Mouse (Mus musculus) cerebellum, postnatal 14 days (tissue): ENCODE measurements at regions not wholly inside any gene's neighbourhood (a gene's known extent, or its start where the extent isn't known, plus 50 kb on each side); places are given as distances from the start of the nearest gene placed in this dataset.
A peak's percentile ranks its signal among the peaks of the same experiment; 100 is the strongest.

Experiments
- DNase-seq, 2 experiments: peaks; one replicate each; pipeline ENCODE4 v3.0.0; 2021; ENCODE audit warnings: mixed read lengths in 2 of 2

- no peak for DNase-seq
Measured at GRCm38 (mm10) chr1:41104869-41105268, 299.5 kb downstream of the Tmem182 start.

- DNase-seq = no peak
Measured at GRCm38 (mm10) chr1:41121636-41122175, 316.3 kb downstream of the Tmem182 start.

GRCm38 (mm10) chr1:41131410-41131809 is 326.0 kb downstream of the Tmem182 start:
- no peak for DNase-seq

GRCm38 (mm10) chr1:41133143-41133542 is 327.7 kb downstream of the Tmem182 start:
- DNase-seq = no peak

GRCm38 (mm10) chr1:41133946-41134345 is 328.5 kb downstream of the Tmem182 start:
- DNase-seq = no peak

GRCm38 (mm10) chr1:41139725-41140124 is 334.3 kb downstream of the Tmem182 start:
- DNase-seq = no peak

- no peak for DNase-seq
Measured at GRCm38 (mm10) chr1:41140542-41140941, 335.1 kb downstream of the Tmem182 start.

- no peak for DNase-seq
Measured at GRCm38 (mm10) chr1:41141992-41142391, 336.6 kb downstream of the Tmem182 start.

- DNase-seq = peak; percentile 19 to 58
Measured at GRCm38 (mm10) chr1:41152516-41152915, 347.1 kb downstream of the Tmem182 start.

GRCm38 (mm10) chr1:41153174-41153999 is 348.0 kb downstream of the Tmem182 start:
- no peak for DNase-seq

- DNase-seq = no peak
Measured at GRCm38 (mm10) chr1:41154198-41154597, 348.8 kb downstream of the Tmem182 start.

GRCm38 (mm10) chr1:41156946-41157345 is 351.5 kb downstream of the Tmem182 start:
- DNase-seq = no peak

GRCm38 (mm10) chr1:41157651-41158513 is 352.5 kb downstream of the Tmem182 start:
- peak; percentile 64 for DNase-seq

- DNase-seq = no peak
Measured at GRCm38 (mm10) chr1:41165878-41166786, 360.7 kb downstream of the Tmem182 start.

- no peak for DNase-seq
Measured at GRCm38 (mm10) chr1:41166787-41167420, 361.5 kb downstream of the Tmem182 start.

- DNase-seq = no peak
Measured at GRCm38 (mm10) chr1:41186991-41187390, 381.6 kb downstream of the Tmem182 start.

- no peak for DNase-seq
Measured at GRCm38 (mm10) chr1:41212876-41213275, 407.5 kb downstream of the Tmem182 start.

- DNase-seq = no peak
Measured at GRCm38 (mm10) chr1:41225851-41226250, 420.4 kb downstream of the Tmem182 start.

GRCm38 (mm10) chr1:41235335-41235734 is 429.9 kb downstream of the Tmem182 start:
- no peak for DNase-seq

- peak; percentile 13 to 28 for DNase-seq
Measured at GRCm38 (mm10) chr1:41243000-41243399, 437.6 kb downstream of the Tmem182 start.

- peak; percentile 34 to 44 for DNase-seq
Measured at GRCm38 (mm10) chr1:41244627-41245026, 439.2 kb downstream of the Tmem182 start.

- DNase-seq = peak; percentile 48 to 60
Measured at GRCm38 (mm10) chr1:41264214-41264613, 458.8 kb downstream of the Tmem182 start.
